ENCODE assay signal across 29 mouse cellular contexts in the genomic region with DNA sequence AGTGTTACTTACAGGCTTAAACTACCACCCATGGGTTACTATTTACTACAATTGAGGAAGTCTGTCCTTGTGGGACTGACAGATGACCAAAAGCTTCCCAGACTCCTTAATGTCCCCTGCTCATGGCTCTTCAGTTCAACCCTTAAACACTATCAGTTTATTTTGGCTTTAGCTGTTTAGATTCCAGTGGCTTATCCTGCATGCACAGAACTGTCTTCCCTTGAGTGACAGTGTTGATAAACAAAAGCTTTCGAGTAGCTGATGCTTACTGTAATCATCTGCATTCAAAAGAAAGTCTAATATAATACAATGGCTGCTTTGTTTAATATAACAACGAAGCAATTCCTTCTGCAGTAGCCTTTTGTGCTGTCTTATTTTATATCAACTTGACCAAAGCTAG. TPM values are rescaled to one million over a fixed set of nuclear protein-coding genes. Genes with fewer than 3 reads are reported as not detected.
DNase-seq lines count a peak whose midpoint lies in the region; ATAC-seq and TF ChIP-seq lines count a peak whose summit lies in the region.
"Had no signal": no experiment of that assay in that cellular context is flagged by ENCODE, and none has a peak within 500 bp of the region (broad histone marks: within the 10 kb centered on the region; RNA-seq: fewer than 3 reads in every experiment).

No protein-coding gene starts in this region.

- peak overlapping the region; percentile 57; the same call in 1 of the 2 replicates for H3K27ac ChIP-seq in liver, embryonic 13.5 days
- no peak overlapping the region for H3K27ac ChIP-seq in liver, postnatal 0 days (ENCODE audit: low read depth)
- no peak overlapping the region for H3K27ac ChIP-seq in heart, embryonic 12.5 days (ENCODE audit: poor library complexity, severe bottlenecking)
- H3K27ac ChIP-seq: embryonic facial prominence, embryonic 15.5 days; forebrain, embryonic 12.5 days; heart, embryonic 10.5 days; heart, embryonic 15.5 days; hindbrain, embryonic 10.5 days; hindbrain, embryonic 15.5 days had no signal

- no peak for TF ChIP-seq CTCF in liver, postnatal 0 days (IDR thresholded peaks at IDR 0.05; ENCODE audit: low read depth)

- no peak overlapping the region for H3K4me3 ChIP-seq in liver, embryonic 13.5 days (replicated peaks)
- no peak overlapping the region for H3K4me3 ChIP-seq in liver, postnatal 0 days (ENCODE audit: low read depth, low read length)
- H3K4me3 ChIP-seq in heart, embryonic 12.5 days = no peak overlapping the region
- H3K4me3 ChIP-seq: embryonic facial prominence, embryonic 15.5 days; forebrain, embryonic 12.5 days; heart, embryonic 10.5 days; heart, embryonic 15.5 days; hindbrain, embryonic 10.5 days; hindbrain, embryonic 15.5 days had no signal

- peaks cover 30% of the 10 kb centered on the region for H3K4me1 ChIP-seq in liver, embryonic 13.5 days (replicated peaks)
- H3K4me1 ChIP-seq in liver, postnatal 0 days (ENCODE audit: insufficient read depth) = no peaks in the 10 kb centered on the region
- H3K4me1 ChIP-seq in heart, embryonic 12.5 days (replicated peaks) = no peaks in the 10 kb centered on the region
- H3K4me1 ChIP-seq: embryonic facial prominence, embryonic 15.5 days; forebrain, embryonic 12.5 days; heart, embryonic 10.5 days; heart, embryonic 15.5 days; hindbrain, embryonic 10.5 days; hindbrain, embryonic 15.5 days had no signal

- peak overlapping the region; percentile 19; the same call in 1 of the 2 replicates for H3K4me2 ChIP-seq in liver, embryonic 13.5 days
- H3K4me2 ChIP-seq in liver, postnatal 0 days (ENCODE audit: low read depth, low read length) = no peak overlapping the region
- H3K4me2 ChIP-seq in heart, embryonic 12.5 days = no peak overlapping the region
- H3K4me2 ChIP-seq: embryonic facial prominence, embryonic 15.5 days; forebrain, embryonic 12.5 days; heart, embryonic 15.5 days; hindbrain, embryonic 15.5 days had no signal

- ATAC-seq in common myeloid progenitor, adult 5-6 weeks (replicated peaks; ENCODE audit: low read depth, poor library complexity, severe bottlenecking) = peak; percentile 71; the same call in 1 of the 2 replicates
- ATAC-seq in liver, embryonic 13.5 days (ENCODE audit: low read depth) = peak; percentile 87
- ATAC-seq in liver, postnatal 0 days = no peak
- no peak for ATAC-seq in heart, embryonic 12.5 days (ENCODE audit: insufficient number of reproducible peaks, low FRiP score)
- ATAC-seq in activated CD4-positive, CD25-positive, alpha-beta regulatory T cell, adult 4 months = no peak
- ATAC-seq: forebrain, embryonic 16.5 days had no signal

- whole genome bisulfite sequencing in liver, embryonic 13.5 days (ENCODE audit: insufficient replicate concordance) = 25% methylated on average over 2 of the region's 2 CpGs
- WGBS in liver, postnatal 0 days (ENCODE audit: insufficient replicate concordance) = 40% methylated on average over 2 of the region's 2 CpGs
- 36% methylated on average over 2 of the region's 2 CpGs for WGBS in heart, embryonic 12.5 days

- no peaks in the 10 kb centered on the region for H3K36me3 ChIP-seq in liver, embryonic 13.5 days
- H3K36me3 ChIP-seq in liver, postnatal 0 days (replicated peaks; ENCODE audit: insufficient read depth, low read length) = no peaks in the 10 kb centered on the region
- no peaks in the 10 kb centered on the region for H3K36me3 ChIP-seq in heart, embryonic 12.5 days
- H3K36me3 ChIP-seq: embryonic facial prominence, embryonic 15.5 days; forebrain, embryonic 12.5 days; heart, embryonic 10.5 days; heart, embryonic 15.5 days; hindbrain, embryonic 10.5 days; hindbrain, embryonic 15.5 days had no signal

- H3K9me3 ChIP-seq in liver, embryonic 13.5 days (replicated peaks) = no peaks in the 10 kb centered on the region
- H3K9me3 ChIP-seq in liver, postnatal 0 days (ENCODE audit: low read length) = no peaks in the 10 kb centered on the region
- H3K9me3 ChIP-seq in heart, embryonic 12.5 days (replicated peaks) = no peaks in the 10 kb centered on the region
- H3K9me3 ChIP-seq: embryonic facial prominence, embryonic 15.5 days; forebrain, embryonic 12.5 days; heart, embryonic 10.5 days; heart, embryonic 15.5 days; hindbrain, embryonic 10.5 days; hindbrain, embryonic 15.5 days had no signal

- no peak overlapping the region for H3K9ac ChIP-seq in liver, embryonic 13.5 days
- H3K9ac ChIP-seq in liver, postnatal 0 days (replicated peaks) = no peak overlapping the region
- H3K9ac ChIP-seq in heart, embryonic 12.5 days = no peak overlapping the region
- H3K9ac ChIP-seq: embryonic facial prominence, embryonic 15.5 days; forebrain, embryonic 12.5 days; heart, embryonic 15.5 days; hindbrain, embryonic 15.5 days had no signal

- DNase-seq in ZHBTc4 (ENCODE audit: low read depth, low spot score) = peak; percentile 21
- DNase-seq in liver, embryonic 13.5 days = peak; percentile 36
- no peak for DNase-seq in liver, postnatal 0 days
- DNase-seq in thymus, postnatal 0 days (ENCODE audit: low spot score) = no peak
- no peak for DNase-seq in urinary bladder, postnatal 4 days (ENCODE audit: low spot score in 2 of 2)
- DNase-seq: adrenal gland, adult 8-10 months; cerebellum, adult 18-20 months; cerebellum, adult 9-11 months; cerebellum, postnatal 36 days; gastrocnemius, postnatal 10 days; heart, adult 18-20 months; heart, postnatal 14 days had no signal

- H3K27me3 ChIP-seq in liver, embryonic 13.5 days = no peaks in the 10 kb centered on the region
- no peaks in the 10 kb centered on the region for H3K27me3 ChIP-seq in liver, postnatal 0 days (ENCODE audit: insufficient read depth, low read length)
- no peaks in the 10 kb centered on the region for H3K27me3 ChIP-seq in heart, embryonic 12.5 days (replicated peaks)
- H3K27me3 ChIP-seq: embryonic facial prominence, embryonic 15.5 days; forebrain, embryonic 12.5 days; heart, embryonic 15.5 days; hindbrain, embryonic 15.5 days had no signal

- TF ChIP-seq EP300 in liver, postnatal 0 days (IDR thresholded peaks at IDR 0.05; ENCODE audit: low read depth) = peak; percentile 28; the same call in 1 of the 2 replicates

RNA-seq across cellular contexts. Expression of a gene that starts 7.3 kb away (rescaled TPM):
- total RNA-seq in common myeloid progenitor, adult 5-6 weeks (2017) = not detected in 2 replicates
- polyA plus RNA-seq in liver, embryonic 13.5 days (2015; fragmentation: Nextera tagmentation; extraction: Ambion mirVana) = not detected in 2 replicates
- polyA plus RNA-seq in liver, postnatal 0 days (2015; fragmentation: Nextera tagmentation; extraction: Ambion mirVana) = not detected in 2 replicates
- polyA plus RNA-seq in heart, embryonic 12.5 days (2016; fragmentation: Nextera tagmentation; extraction: Ambion mirVana) = not detected in 2 replicates
- polyA plus RNA-seq in thymus, postnatal 0 days (2015; fragmentation: Nextera tagmentation; extraction: Ambion mirVana) = not detected in 2 replicates
- polyA plus RNA-seq in activated CD4-positive, CD25-positive, alpha-beta regulatory T cell, adult 4 months (2017; shearing (Covaris generic)) = not detected
- total RNA-seq: adrenal gland, adult 8-10 months; adrenal gland, postnatal 4 days; gastrocnemius, postnatal 10 days; gastrocnemius, postnatal 4 days; heart, adult 18-20 months; heart, postnatal 14 days; MEL had no signal
- polyA plus RNA-seq: brain, embryonic 14.5 days; C2C12; embryonic facial prominence, embryonic 11.5 days; forebrain, embryonic 12.5 days; forebrain, embryonic 16.5 days; frontal cortex, adult 2 months; heart, embryonic 10.5 days; heart, embryonic 15.5 days; hindbrain, embryonic 10.5 days; hindbrain, embryonic 15.5 days had no signal

RNA-seq across cellular contexts. Expression of a gene that starts 13.8 kb away (rescaled TPM):
- not detected in 2 replicates for total RNA-seq in common myeloid progenitor, adult 5-6 weeks (2017)
- polyA plus RNA-seq in liver, embryonic 13.5 days (2015; fragmentation: Nextera tagmentation; extraction: Ambion mirVana) = not detected in 2 replicates
- polyA plus RNA-seq in liver, postnatal 0 days (2015; fragmentation: Nextera tagmentation; extraction: Ambion mirVana) = not detected in 2 replicates
- not detected in 2 replicates for polyA plus RNA-seq in heart, embryonic 12.5 days (2016; fragmentation: Nextera tagmentation; extraction: Ambion mirVana)
- polyA plus RNA-seq in thymus, postnatal 0 days (2015; fragmentation: Nextera tagmentation; extraction: Ambion mirVana) = not detected in 2 replicates
- not detected for polyA plus RNA-seq in activated CD4-positive, CD25-positive, alpha-beta regulatory T cell, adult 4 months (2017; shearing (Covaris generic))
- total RNA-seq: adrenal gland, adult 8-10 months; adrenal gland, postnatal 4 days; gastrocnemius, postnatal 10 days; gastrocnemius, postnatal 4 days; heart, adult 18-20 months; heart, postnatal 14 days; MEL had no signal
- polyA plus RNA-seq: brain, embryonic 14.5 days; C2C12; embryonic facial prominence, embryonic 11.5 days; embryonic facial prominence, embryonic 15.5 days; forebrain, embryonic 12.5 days; forebrain, embryonic 16.5 days; frontal cortex, adult 2 months; heart, embryonic 10.5 days; heart, embryonic 15.5 days; hindbrain, embryonic 10.5 days; hindbrain, embryonic 15.5 days had no signal

RNA-seq across cellular contexts. Expression of a gene that starts 20.0 kb away (rescaled TPM):
- total RNA-seq in common myeloid progenitor, adult 5-6 weeks (2017) = not detected in 2 replicates
- polyA plus RNA-seq in liver, embryonic 13.5 days (2015; fragmentation: Nextera tagmentation; extraction: Ambion mirVana) = not detected in 2 replicates
- not detected in 2 replicates for polyA plus RNA-seq in liver, postnatal 0 days (2015; fragmentation: Nextera tagmentation; extraction: Ambion mirVana)
- not detected in 2 replicates for polyA plus RNA-seq in heart, embryonic 12.5 days (2016; fragmentation: Nextera tagmentation; extraction: Ambion mirVana)
- polyA plus RNA-seq in thymus, postnatal 0 days (2015; fragmentation: Nextera tagmentation; extraction: Ambion mirVana) = not detected in 2 replicates
- not detected for polyA plus RNA-seq in activated CD4-positive, CD25-positive, alpha-beta regulatory T cell, adult 4 months (2017; shearing (Covaris generic))
- total RNA-seq: adrenal gland, adult 8-10 months; adrenal gland, postnatal 4 days; gastrocnemius, postnatal 10 days; gastrocnemius, postnatal 4 days; heart, adult 18-20 months; heart, postnatal 14 days; MEL had no signal
- polyA plus RNA-seq: brain, embryonic 14.5 days; C2C12; embryonic facial prominence, embryonic 11.5 days; forebrain, embryonic 12.5 days; forebrain, embryonic 16.5 days; frontal cortex, adult 2 months; heart, embryonic 10.5 days; heart, embryonic 15.5 days; hindbrain, embryonic 10.5 days; hindbrain, embryonic 15.5 days had no signal

RNA-seq across cellular contexts. Expression of a gene that starts 21.6 kb away (rescaled TPM):
- not detected in 2 replicates for total RNA-seq in common myeloid progenitor, adult 5-6 weeks (2017)
- not detected in 2 replicates for polyA plus RNA-seq in liver, embryonic 13.5 days (2015; fragmentation: Nextera tagmentation; extraction: Ambion mirVana)
- polyA plus RNA-seq in liver, postnatal 0 days (2015; fragmentation: Nextera tagmentation; extraction: Ambion mirVana) = not detected in 2 replicates
- not detected in 2 replicates for polyA plus RNA-seq in heart, embryonic 12.5 days (2016; fragmentation: Nextera tagmentation; extraction: Ambion mirVana)
- not detected in 2 replicates for polyA plus RNA-seq in thymus, postnatal 0 days (2015; fragmentation: Nextera tagmentation; extraction: Ambion mirVana)
- not detected for polyA plus RNA-seq in activated CD4-positive, CD25-positive, alpha-beta regulatory T cell, adult 4 months (2017; shearing (Covaris generic))
- total RNA-seq: adrenal gland, adult 8-10 months; adrenal gland, postnatal 4 days; gastrocnemius, postnatal 10 days; gastrocnemius, postnatal 4 days; heart, adult 18-20 months; heart, postnatal 14 days; MEL had no signal
- polyA plus RNA-seq: brain, embryonic 14.5 days; C2C12; embryonic facial prominence, embryonic 11.5 days; embryonic facial prominence, embryonic 15.5 days; forebrain, embryonic 12.5 days; forebrain, embryonic 16.5 days; frontal cortex, adult 2 months; heart, embryonic 10.5 days; heart, embryonic 15.5 days; hindbrain, embryonic 10.5 days; hindbrain, embryonic 15.5 days had no signal

RNA-seq across cellular contexts. Expression of a gene that starts 30.4 kb away (rescaled TPM):
- total RNA-seq in common myeloid progenitor, adult 5-6 weeks (2017) = not detected in 2 replicates
- polyA plus RNA-seq in liver, embryonic 13.5 days (2015; fragmentation: Nextera tagmentation; extraction: Ambion mirVana) = not detected in 2 replicates
- polyA plus RNA-seq in liver, postnatal 0 days (2015; fragmentation: Nextera tagmentation; extraction: Ambion mirVana) = not detected in 2 replicates
- polyA plus RNA-seq in heart, embryonic 12.5 days (2016; fragmentation: Nextera tagmentation; extraction: Ambion mirVana) = not detected in 2 replicates
- not detected in 2 replicates for polyA plus RNA-seq in thymus, postnatal 0 days (2015; fragmentation: Nextera tagmentation; extraction: Ambion mirVana)
- polyA plus RNA-seq in activated CD4-positive, CD25-positive, alpha-beta regulatory T cell, adult 4 months (2017; shearing (Covaris generic)) = not detected
- total RNA-seq: adrenal gland, adult 8-10 months; adrenal gland, postnatal 4 days; gastrocnemius, postnatal 10 days; gastrocnemius, postnatal 4 days; heart, adult 18-20 months; heart, postnatal 14 days; MEL had no signal
- polyA plus RNA-seq: brain, embryonic 14.5 days; C2C12; embryonic facial prominence, embryonic 11.5 days; embryonic facial prominence, embryonic 15.5 days; forebrain, embryonic 12.5 days; forebrain, embryonic 16.5 days; frontal cortex, adult 2 months; heart, embryonic 10.5 days; heart, embryonic 15.5 days; hindbrain, embryonic 10.5 days; hindbrain, embryonic 15.5 days had no signal

Comparison
In these comparisons a context has a peak if more than half of its experiments do, and no peak if none do; other contexts are left out.
1. DNase-seq: peak in ZHBTc4 (single experiment) and liver, embryonic 13.5 days (single experiment); none in liver, postnatal 0 days (single experiment), thymus, postnatal 0 days (single experiment) and urinary bladder, postnatal 4 days (0 of 2).
2. ATAC-seq: peak in common myeloid progenitor, adult 5-6 weeks (single experiment) and liver, embryonic 13.5 days (single experiment); none in liver, postnatal 0 days (single experiment), heart, embryonic 12.5 days (single experiment) and activated CD4-positive, CD25-positive, alpha-beta regulatory T cell, adult 4 months (single experiment).